Mouse (Mus musculus): ENCODE measurements around the gene Nr4a1.

GRCm38 (mm10) chr15:101260387-101260786 is 6.3 kb downstream of the Nr4a1 start:
- TF ChIP-seq CTCF (IDR thresholded peaks at IDR 0.05; ENCODE audit: insufficient read depth, low read depth, low read length) (no peak), POLR2A (IDR thresholded peaks at IDR 0.05; ENCODE audit: insufficient read depth, low read depth, low read length) (no peak)

All from olfactory bulb, adult 2 months (tissue).